Mouse (Mus musculus) gastrocnemius, postnatal 36 days (tissue): ENCODE results near the gene Ptprg. TPM values are rescaled to one million over a fixed set of nuclear protein-coding genes. Genes with fewer than 3 reads are reported as not detected.
"Not testable (repeated sequence)": the region's sequence is repeated elsewhere in the genome, so short reads cannot be mapped to it uniquely, and the experiment has no call there.

Experiments used
- DNase-seq, 2 experiments: peaks; one replicate each; pipeline ENCODE4 v3.0.0; 2022
- intact Hi-C: fragments of 180-260 bp; cut with DNase I; formaldehyde crosslinking; loops from one replicate; pipeline ENCODE4 v1.15.1; 2025
- total RNA-seq, 2 experiments: library from RNA; stranded (reverse); gene quantifications; 2 replicates each; pipeline ENCODE4 v1.2.3; 2021

Ptprg gene
- total RNA-seq, 2 experiments from 2014 or later: 25.4 to 26.2 TPM

DNA sequence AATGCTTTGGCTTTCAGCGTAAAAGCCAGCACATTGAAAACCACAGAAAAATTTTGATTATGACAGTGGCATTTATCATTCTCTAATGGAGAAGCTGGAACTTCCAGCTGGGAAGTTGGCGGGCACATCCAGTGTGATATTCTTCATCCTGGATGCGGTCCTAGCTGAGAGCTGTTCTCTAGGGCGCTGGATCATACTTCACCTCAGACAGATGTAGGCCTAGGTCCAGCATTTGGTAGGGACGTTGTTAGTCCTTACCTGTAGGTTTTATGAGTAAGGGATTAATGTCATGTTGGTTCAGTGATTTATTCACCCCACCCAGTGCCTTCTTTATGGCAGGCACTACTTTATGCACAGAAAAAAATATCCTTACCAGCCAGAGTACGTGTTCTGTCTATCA, 444.2 kb downstream of the Ptprg start:
- intact Hi-C loops: no loop called here
- no peak for DNase-seq

DNA sequence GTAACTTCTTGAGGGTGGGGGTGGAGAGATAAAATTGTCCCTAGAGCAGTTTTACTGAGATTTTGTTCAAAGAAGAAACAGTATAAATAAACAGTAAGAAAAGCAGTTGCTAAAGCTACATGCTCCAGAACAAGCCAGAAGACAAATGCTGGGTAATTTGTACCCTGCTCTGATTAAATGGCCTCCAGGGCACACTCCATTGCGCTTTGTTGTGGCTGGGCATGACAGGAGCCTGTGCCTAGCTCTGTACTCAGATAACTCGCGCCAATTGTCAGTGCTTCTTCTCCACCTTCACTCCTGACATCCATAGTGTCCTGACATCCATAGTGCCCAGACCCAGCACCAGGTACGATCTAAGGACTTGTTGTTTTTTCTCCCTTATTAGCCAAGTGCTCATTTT, 445.1 kb downstream of the Ptprg start:
- intact Hi-C loops: no loop called here
- DNase-seq: no peak

DNA sequence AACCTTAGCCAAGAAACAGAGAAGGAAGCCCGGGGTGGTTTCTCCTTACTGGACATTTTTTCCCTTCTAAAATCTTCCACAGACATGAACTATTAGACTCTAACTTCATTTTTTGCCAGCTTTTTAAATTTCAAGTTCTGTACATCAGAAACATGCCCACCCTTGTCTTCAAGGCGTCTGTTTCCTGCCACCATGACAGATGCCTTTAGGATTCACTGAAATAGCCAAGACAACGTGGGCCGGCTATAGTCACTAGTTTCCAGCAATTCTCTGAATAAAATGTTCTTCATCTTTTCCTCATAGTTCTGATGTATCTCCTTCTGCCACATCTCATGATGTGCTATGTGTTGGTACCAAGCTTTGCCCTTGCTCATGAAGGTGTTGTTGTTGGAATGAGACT, 450.7 kb downstream of the Ptprg start:
- intact Hi-C loops: no loop called here
- DNase-seq: no peak

DNA sequence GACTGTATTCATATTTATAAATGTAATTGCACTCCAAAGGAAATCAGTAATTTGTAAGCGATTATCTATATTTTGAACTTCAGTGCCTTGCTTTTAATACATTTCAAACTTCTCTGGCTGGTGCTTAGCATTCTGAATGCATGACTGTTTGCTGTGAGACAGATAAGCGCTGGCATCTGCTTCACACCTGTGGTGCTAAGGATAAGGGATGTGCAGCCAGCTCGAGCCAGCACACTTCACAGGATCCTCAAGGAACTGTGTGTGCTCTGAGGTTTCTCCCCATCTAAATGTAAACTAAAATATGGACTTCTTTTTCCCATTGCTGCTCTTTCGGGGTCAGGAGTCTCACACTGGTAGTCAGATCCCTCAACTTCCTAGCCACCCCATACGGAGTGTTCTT, 458.4 kb downstream of the Ptprg start:
- DNase-seq: no peak
- intact Hi-C loops: no loop called here

DNA sequence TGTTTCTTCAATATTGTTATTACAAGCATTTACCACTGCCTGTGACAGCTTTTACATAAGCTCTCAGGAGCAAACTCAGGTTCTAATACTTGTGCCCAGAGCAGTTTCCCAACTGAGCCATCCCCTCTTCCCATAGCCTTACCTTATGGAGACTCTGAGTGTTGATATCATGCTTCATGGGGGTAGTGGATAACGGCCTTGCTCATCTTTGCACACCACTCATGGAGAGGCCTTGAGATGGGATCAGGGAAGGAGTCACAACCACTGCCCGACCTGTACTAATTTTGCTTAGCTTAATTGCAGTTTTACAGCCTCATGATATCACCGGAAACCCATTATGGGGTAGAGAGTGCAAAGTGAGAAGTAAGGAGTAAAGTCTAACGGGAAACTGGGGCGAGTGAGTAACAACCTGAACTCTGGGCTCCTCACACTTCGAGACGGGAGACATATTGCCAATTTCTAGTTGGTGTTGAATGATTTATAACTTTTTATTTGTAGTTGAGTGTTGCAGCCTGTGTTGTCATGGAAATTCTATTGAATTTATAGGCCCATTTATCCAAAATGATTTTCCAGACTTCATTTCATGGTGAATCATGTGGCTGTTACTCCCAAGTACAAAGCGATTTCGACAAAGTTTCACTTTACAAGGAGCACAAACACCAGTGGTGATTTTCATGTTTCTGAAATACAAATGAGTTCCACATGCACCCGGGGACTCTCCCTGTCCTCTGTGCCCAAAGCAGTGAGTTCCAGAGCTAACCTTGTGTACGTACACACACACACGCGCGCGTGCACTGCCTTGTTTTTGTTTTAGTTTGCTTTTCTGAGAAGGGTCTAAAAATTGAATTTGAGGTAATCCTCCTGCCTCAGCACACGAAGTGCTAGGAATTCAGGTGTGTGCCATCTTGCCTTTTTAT, 472.7 kb downstream of the Ptprg start:
- intact Hi-C loops: no loop called here
- DNase-seq: no peak

DNA sequence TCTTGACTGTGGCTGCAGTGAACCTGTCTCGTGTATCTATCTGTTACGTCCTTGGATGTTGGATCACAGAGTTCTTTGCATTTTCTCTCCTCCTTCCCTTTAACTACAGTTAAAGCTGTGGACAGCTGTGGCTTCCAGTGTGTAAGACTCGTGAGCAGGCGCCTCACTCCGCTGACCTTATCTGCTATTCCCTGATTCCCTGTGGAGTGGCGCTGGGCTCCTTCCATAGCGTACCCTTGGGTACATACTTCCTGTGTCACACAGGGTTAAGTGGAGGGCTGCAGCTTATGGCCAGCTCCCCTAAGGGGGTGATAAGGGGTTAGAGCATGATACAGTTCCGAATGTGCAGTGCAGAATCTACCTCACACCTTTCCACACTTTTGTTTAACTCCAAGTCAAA, 473.9 kb downstream of the Ptprg start:
- no peak for DNase-seq
- intact Hi-C loops: no loop called here

DNA sequence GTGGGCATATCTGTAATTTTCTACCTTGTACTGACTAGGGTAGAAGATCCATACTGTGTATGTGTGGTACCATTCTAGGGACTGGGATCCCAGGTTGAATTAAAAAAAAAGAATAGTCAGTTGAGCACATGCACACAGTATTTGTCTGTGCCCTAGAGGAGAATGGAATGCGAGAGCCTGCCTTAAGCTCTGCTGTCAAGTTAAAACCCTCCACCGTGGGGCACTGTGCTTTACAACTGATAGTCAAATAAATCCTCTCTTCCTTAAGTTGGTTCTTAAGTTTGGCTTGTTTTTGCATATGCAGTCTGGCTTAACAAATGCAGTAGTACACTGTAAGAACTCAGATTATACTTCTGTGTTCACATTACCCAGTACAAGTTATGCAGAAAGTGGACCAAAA, 476.6 kb downstream of the Ptprg start:
- intact Hi-C loops: no loop called here
- no peak for DNase-seq

DNA sequence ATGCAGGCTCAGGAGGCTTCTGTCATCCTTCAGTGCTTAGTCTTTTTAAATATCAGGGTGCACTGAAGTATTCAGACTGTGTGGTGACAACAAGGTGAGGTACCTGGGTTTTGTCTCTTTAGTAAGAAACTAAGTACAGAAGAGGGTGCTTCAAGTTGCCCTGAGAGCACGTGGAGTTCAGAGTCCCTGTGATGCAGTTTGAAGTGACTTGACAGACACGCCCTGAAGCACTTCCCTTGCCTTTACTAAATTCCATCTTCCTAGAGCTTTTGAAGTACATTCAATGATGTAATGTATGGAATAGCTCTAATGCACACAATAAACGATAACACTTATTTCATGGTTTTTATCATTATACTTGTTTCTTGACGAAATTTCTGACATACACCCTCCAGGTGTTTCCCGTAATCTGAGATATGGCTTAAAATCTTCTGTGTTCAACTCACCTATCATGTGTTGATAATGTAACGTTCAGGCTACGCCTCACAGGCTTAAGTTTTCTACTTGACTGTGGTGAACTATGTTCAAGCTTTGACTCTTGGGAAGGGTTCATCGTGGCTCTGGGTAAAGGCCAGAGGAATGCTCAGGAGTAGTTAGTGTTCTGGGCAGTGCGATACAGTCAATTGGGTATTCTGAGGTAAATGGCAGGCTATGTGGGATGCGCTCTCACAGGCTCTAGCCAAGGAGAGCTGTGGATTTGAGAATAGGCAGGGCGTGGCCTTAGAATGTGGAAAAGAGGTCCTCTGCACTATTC, 483.4 kb downstream of the Ptprg start:
- intact Hi-C loops: no loop called here
- no peak for DNase-seq

DNA sequence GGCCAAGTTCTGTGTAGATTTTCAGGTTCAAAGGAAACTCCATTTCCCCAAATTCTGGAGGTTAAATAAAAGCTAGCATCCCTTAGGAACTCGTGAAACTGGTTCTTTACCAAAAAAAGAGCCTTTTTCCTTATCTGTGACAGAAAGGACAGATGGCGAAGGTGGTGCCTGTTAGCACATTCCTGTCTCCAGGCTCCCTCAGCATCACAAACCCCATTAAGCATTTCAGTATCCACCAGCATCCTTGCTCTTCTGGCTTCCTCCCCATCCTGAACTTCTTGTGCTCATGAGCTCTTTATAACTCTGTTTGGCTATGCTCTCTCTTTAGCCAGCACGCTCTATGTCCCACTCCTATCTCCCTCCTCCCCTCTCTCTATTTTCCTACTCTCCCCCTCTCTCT, 486.4 kb downstream of the Ptprg start:
- intact Hi-C loops: no loop called here
- no peak for DNase-seq

DNA sequence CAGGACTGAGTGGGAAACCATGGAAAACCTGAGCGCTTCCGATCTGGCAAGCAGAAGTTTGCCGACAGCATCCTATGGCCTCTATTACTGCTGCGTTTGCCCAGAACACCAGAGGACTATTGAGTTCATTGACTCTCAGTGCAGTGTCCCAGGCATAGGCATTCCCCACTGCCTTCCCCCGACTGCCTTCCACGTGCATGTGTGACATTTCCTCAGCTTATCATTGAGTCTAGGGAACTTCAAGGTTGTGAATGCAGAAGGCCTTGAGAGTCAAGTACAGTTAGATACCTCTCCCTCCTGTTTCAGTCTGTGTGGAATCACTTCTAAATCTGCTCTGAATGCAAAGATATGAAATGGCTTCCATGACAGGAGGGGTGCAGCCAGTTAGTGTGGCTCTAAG, 488.2 kb downstream of the Ptprg start:
- DNase-seq: no peak
- intact Hi-C loops: no loop called here

DNA sequence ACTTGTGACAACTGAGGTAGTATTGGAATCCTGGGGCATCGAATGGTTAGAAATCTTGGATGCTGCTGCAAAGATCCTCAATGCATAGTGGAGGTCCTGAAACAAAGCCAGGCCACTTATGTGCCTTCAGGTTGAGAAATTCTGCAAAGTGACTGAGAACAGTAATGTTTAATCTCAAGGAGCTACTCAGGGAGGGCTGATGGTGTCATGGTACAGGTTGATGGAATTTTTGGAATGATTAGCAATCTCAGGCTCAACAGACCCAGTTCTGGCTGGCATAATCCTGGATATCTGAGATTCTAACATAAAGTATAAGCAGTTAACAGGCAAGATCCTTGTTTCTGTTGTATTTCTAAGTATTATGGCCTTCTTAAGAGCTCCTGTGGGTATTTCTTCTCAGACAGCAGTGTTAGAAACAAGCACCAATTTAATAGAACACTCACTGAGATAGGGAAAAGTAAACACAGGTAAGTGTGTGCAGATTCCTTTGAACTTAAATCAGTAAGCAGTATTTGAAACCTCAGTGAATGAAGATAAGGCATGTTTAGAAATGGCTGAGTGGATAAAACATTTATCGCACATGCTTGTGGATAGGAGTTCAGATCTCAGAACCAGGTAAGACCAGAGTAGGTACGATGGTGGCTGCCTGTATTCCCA, 493.0 kb downstream of the Ptprg start:
- intact Hi-C loops: no loop called here

DNA sequence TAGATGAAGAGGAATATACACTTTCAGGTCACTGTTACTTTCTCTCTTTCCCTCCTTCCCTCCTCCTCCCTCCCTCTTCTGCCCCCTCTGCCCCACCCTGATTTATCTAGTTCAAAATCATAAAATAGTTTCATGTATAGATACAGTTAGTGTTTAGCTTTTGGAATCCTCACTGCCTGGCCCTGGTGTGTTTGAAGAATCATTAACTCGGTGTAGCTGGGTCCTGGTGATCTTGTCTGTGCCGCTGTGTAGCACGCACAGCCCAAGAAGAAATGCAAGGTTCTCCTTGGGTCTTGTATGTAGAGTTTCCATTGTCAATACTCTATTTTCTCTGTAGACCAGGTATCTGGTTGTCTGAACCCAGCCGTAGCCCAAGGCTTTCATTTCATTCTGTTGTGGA, 494.3 kb downstream of the Ptprg start:
- no peak for DNase-seq

More for the DNA sequence above, 493.0 kb downstream of the Ptprg start:
- no peak for DNase-seq

DNA sequence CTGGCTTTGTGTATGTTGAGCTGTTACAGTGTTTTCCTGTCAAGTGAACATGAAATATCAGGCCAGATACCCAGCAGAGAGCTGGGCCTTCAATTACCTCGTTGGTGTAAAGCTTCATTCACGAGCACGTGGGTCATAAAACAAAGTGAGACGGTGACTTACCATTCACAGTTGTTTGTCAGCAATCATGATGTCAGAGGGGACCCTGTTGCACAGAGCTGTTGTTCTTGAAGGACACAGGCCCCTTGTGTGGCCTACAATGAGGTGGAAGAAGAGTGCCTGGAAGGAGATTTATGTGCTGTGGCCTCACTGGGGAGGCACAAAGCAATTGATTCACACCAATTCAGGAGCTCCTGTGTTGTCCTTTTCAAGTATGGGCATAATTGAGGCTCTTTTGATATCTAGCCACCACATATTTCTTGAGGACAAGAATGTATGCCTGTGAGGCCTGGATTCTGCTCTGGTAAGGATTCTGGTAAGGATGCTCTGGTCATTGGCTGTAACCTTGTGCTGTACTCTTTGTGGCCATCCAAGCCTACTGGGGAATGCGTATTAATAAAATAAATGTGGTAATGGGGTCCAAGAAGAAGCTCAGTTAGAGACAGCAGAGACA, 503.7 kb downstream of the Ptprg start:
- intact Hi-C loops: no loop called here

More for the DNA sequence above, 494.3 kb downstream of the Ptprg start:
- intact Hi-C loops: no loop called here

DNA sequence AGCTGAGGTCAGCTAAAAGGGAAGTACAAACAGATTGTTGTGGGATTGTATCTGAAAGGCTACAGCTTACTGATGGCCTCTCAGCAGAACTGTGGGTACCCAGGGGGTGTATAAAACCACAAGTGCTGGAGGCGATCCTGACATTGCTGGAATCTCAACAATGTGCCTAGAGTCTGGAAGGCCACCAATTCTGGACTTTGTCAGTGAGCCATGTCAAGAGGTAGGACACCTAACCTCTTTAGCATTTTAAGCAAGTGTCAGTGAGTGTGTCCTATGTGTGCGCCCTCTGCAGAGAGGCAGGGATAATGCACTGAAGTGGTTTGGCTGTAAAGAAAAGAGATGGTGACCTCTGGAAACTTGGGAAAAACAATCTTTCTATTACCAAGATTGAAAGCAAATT, 504.5 kb downstream of the Ptprg start:
- intact Hi-C loops: no loop called here
- peak in 1 of 2 experiments; percentile 15 for DNase-seq

More for the DNA sequence above, 503.7 kb downstream of the Ptprg start:
- DNase-seq: no peak

DNA sequence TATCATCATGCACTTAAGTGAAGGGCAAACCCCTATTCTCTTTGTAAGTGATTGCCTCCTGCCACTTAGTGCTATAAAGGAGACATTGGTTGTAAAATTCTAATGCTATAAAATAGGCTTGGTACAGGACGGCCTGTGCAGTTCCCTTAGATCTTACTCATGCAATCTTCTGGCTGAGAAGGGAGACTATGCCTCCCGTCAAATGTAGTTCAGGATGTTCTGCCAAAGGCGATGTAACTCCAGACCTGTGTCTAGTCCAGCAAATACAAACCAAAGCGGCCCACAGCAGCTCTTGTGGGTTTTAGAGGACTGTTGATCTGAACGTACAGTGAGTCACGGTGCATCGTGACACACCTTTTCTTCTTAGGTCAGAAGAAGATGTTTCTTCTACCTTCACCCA, 505.8 kb downstream of the Ptprg start:
- intact Hi-C loops: no loop called here
- DNase-seq: peak in 1 of 2 experiments; percentile 58

DNA sequence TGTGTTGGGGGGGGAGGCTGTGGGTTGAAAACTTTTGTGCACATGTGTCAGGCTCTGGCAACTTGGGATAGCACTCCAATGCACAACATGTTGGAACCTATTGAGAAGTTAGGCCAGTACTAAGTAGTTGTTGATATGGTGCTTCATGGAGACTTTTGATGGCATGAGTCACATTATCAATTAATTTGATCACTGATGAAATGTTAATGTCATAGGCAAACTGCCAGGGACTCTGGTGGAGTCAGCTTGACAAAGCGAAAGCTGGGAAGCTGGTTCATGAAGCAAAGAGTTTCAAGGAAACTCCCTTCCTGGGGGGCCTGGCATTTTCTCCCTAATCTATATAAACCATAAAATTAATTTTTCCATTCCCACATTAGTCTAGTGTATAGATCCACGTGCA, 508.0 kb downstream of the Ptprg start:
- intact Hi-C loops: not testable (repeated sequence)

DNA sequence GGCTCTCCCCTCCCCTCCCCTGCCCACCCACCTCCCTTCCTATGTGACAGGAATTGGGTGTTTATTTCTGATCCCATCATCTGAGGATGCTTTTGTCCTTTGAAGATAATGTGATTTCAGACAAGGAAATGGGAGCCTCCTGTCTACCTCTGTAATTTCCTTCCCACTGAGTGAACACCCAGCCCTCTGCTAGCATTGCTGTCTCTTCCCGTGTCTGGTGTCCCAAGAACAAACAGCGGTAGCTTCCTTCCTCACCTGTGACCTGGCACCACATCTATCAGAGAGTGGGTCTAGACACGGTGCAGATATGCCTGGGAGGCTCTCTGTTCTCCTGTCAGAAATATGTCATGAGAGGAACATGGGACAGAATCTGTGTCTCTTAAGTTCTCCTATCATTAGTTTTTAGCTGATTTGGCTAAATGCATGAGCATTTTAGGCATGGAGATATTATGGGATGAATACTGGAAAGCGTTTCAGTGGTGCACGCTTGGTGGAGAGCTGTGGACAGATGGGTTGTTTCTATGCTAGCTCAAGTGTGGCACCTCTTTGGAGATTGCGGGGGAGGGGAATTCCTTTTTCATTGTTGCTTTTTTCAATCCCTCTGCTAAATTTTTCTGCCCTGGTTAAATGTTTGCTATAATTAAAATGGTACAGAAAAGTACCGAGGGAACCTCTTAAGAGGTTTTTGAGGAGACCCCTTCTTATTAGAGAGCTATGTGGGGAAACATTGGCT, 509.5 kb downstream of the Ptprg start:
- intact Hi-C loops: no loop called here
- DNase-seq: no peak

More for the DNA sequence above, 508.0 kb downstream of the Ptprg start:
- DNase-seq: not testable (repeated sequence)

DNA sequence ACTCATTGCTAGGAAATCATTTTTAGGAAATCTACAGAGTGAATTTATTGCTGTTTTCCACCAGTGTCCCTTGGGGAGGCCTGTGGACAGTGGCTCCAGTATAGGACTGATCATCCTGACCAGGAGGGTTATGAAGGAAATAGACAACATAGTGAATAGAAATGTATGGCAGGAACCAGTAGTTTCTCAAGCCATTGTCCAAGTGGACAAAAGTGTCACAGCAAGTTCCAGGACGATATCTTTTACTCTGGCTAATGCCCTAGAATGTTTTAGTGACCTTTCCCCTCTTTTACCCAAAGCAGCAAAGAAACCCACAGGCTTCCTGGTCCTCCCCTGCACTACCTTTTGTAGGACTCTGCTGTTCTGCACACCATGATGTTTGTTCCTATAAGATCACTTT, 511.7 kb downstream of the Ptprg start:
- intact Hi-C loops: no loop called here
- no peak for DNase-seq

DNA sequence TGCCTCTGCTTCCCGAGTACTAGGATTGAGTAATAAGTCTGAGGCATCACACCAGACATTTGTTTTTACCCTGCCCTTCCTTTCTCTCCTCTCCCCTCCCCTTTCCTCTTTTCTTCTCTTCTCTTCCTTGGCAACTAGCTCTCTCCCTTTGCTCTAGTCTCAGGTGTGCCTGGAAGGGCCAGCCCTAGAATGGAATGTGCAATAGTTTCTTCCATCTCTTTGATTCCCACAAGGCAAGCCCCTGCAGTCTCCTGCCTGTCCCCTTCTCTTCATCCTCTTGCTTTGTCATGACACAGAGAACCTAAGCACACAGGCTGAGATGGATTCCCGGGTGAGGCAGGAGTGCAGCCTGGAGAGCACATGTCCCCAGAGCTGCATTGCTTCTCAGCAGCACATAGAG, 512.4 kb downstream of the Ptprg start:
- intact Hi-C loops: no loop called here

DNA sequence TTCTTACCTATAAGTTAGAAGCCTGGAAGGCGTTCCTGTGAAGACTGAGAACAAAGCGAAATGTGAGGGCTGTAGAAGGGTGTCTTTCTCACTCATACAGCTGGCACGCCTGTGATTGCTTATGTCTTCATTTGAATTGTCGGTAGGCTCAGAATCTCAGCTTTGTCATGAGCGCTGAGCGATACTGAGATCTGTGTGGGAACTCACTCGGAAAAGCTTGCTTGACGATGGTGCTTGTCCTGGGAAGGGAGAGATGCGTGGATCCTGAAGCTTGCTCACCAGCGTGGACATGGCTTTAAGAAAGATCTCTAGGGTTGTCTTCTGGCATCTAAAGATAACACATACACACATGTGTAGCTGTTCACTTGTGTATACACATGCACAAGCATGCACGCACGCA, 516.4 kb downstream of the Ptprg start:
- intact Hi-C loops: no loop called here
- no peak for DNase-seq

More for the DNA sequence above, 512.4 kb downstream of the Ptprg start:
- no peak for DNase-seq
